Mouse (Mus musculus) lung, adult 2 months (tissue): ENCODE measurements around the gene Prkce.

Source experiments
- CTCF ChIP-seq: fragments of 200-500 bp; IDR thresholded peaks from 2 replicates; pipeline ENCODE4 v1.5.1; 2011; ENCODE audit warnings: mild to moderate bottlenecking, low read length, control low read depth; ENCODE audit not compliant: insufficient read depth
- POLR2A ChIP-seq: fragments of 200-500 bp; IDR thresholded peaks from 2 replicates; pipeline ENCODE4 v1.6.1; 2011; ENCODE audit warnings: low read depth, mild to moderate bottlenecking, control low read depth, low read length, borderline replicate concordance; ENCODE audit errors: extremely low read depth

DNA sequence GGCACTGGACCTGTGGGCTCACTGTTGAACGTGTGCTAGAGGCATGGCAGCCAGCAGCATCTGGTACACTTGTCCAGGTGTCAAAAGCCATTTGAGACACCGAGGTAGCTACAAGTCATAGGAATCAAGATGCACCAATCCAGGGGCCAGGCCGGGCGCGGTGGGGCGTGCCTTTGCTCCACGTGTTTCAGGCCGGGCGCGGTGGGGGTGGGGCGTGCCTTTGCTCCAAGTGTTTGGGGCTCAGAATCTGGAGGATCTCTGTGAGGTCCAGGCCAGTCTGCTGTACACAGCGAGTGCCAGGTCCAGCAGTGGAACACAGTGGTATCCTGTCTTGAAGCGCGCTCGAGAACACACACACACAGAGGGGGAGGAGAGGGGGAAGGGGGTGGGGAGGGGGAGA, 4.9 kb upstream of the Prkce start:
- no peak for TF ChIP-seq CTCF
- no peak for TF ChIP-seq POLR2A
